9 mouse cellular contexts compared by ENCODE assay signal in genomic region chr3:88148354-88148753, GRCm38 (mm10). TPM values are rescaled to one million over a fixed set of nuclear protein-coding genes. Genes with fewer than 3 reads are reported as not detected.
A peak's percentile ranks its signal among the peaks of the same experiment; 100 is the strongest.
DNase-seq lines count a peak whose midpoint lies in the region; ATAC-seq lines count a peak whose summit lies in the region.
"Had no signal": no experiment of that assay in that cellular context is flagged by ENCODE, and none has a peak within 500 bp of the region (broad histone marks: within the 10 kb centered on the region; RNA-seq: fewer than 3 reads in every experiment).

No protein-coding gene starts in this region.

- ATAC-seq in kidney, embryonic 15.5 days (replicated peaks; ENCODE audit: low FRiP score): no peak
- ATAC-seq in intestine, embryonic 16.5 days: no peak

- 0 out of 2 replicates have a peak overlapping the region, but pooled peaks have one; percentile 81 for H3K27ac ChIP-seq in kidney, embryonic 15.5 days
- H3K27ac ChIP-seq in brown adipose tissue, adult 24 weeks (replicated peaks; ENCODE audit: low read depth, low read length): peak overlapping the region; percentile 92
- peak overlapping the region; percentile 45; the same call in 1 of the 2 replicates for H3K27ac ChIP-seq in intestine, embryonic 16.5 days (ENCODE audit: low read length)

- no peak overlapping the region for H3K4me3 ChIP-seq in kidney, embryonic 15.5 days (replicated peaks)
- H3K4me3 ChIP-seq in brown adipose tissue, adult 24 weeks (ENCODE audit: insufficient read depth, low read depth, low read length): no peak overlapping the region
- H3K4me3 ChIP-seq in intestine, embryonic 16.5 days (ENCODE audit: low read length): no peak overlapping the region

- H3K4me1 ChIP-seq in kidney, embryonic 15.5 days: peaks cover 81% of the 10 kb centered on the region
- H3K4me1 ChIP-seq in brown adipose tissue, adult 24 weeks (ENCODE audit: control insufficient read depth, insufficient read depth, insufficient read length, low read length): peaks cover 77% of the 10 kb centered on the region
- peaks cover 77% of the 10 kb centered on the region for H3K4me1 ChIP-seq in intestine, embryonic 16.5 days (ENCODE audit: control insufficient read depth, insufficient read depth, low read length)

- H3K9me3 ChIP-seq in kidney, embryonic 15.5 days (replicated peaks): no peaks in the 10 kb centered on the region
- no peaks in the 10 kb centered on the region for H3K9me3 ChIP-seq in intestine, embryonic 16.5 days (ENCODE audit: control insufficient read depth, low read length)

- 87% methylated on average over 5 of the region's 5 CpGs for WGBS in kidney, embryonic 15.5 days
- WGBS in intestine, embryonic 16.5 days: 78% methylated on average over 5 of the region's 5 CpGs

- no peaks in the 10 kb centered on the region for H3K27me3 ChIP-seq in kidney, embryonic 15.5 days
- no peaks in the 10 kb centered on the region for H3K27me3 ChIP-seq in intestine, embryonic 16.5 days (replicated peaks; ENCODE audit: control insufficient read depth, insufficient read depth, low read length)

- DNase-seq in kidney, adult 18-20 months: no peak
- DNase-seq in spleen, adult 18-20 months: peak; percentile 49
- no peak for DNase-seq in adipocyte (ENCODE audit: low spot score)
- no peak for DNase-seq in kidney, adult 9 months
- DNase-seq: cerebellum, postnatal 14 days; left cerebral cortex, postnatal 4 days had no signal

- no peak overlapping the region for H3K9ac ChIP-seq in kidney, embryonic 15.5 days
- no peak overlapping the region for H3K9ac ChIP-seq in intestine, embryonic 16.5 days (ENCODE audit: low read depth, low read length)

- H3K36me3 ChIP-seq in kidney, embryonic 15.5 days: peaks cover 4% of the 10 kb centered on the region; the same call in 1 of the 2 replicates
- no peaks in the 10 kb centered on the region for H3K36me3 ChIP-seq in intestine, embryonic 16.5 days (ENCODE audit: control insufficient read depth, insufficient read depth, low read length)

- H3K4me2 ChIP-seq in kidney, embryonic 15.5 days: no peak overlapping the region
- no peak overlapping the region for H3K4me2 ChIP-seq in intestine, embryonic 16.5 days (ENCODE audit: low read depth, low read length)

RNA-seq across cellular contexts. Expression of gene Mef2d, which starts 6.2 kb away (rescaled TPM):
- polyA plus RNA-seq in kidney, embryonic 15.5 days (2015; fragmentation: Nextera tagmentation; extraction: Ambion mirVana): 18.5 and 21.5 TPM in 2 replicates
- polyA plus RNA-seq in brown adipose tissue, adult 24 weeks (2012; ENCODE audit: insufficient read depth, insufficient read length, missing spikeins): 34.8 and 50.0 TPM in 2 replicates
- polyA plus RNA-seq in intestine, embryonic 16.5 days (2015; fragmentation: Nextera tagmentation; extraction: Ambion mirVana): 13.7 and 23.2 TPM in 2 replicates

Comparison
In these comparisons a context has a peak if more than half of its experiments do, and no peak if none do; other contexts are left out.
1. DNase-seq: peak in spleen, adult 18-20 months (2 of 2); none in kidney, adult 18-20 months (single experiment), adipocyte (single experiment) and kidney, adult 9 months (single experiment).
2. Peak in every context shown above with its lines, with median percentiles within 50 percentile points of each other: H3K27ac ChIP-seq.